ENCODE assay signal across 10 mouse cellular contexts in genomic region chr6:4003445-4003844, GRCm38 (mm10). TPM values are rescaled to one million over a fixed set of nuclear protein-coding genes. Genes with fewer than 3 reads are reported as not detected.
DNase-seq lines count a peak whose midpoint lies in the region; ATAC-seq and TF ChIP-seq lines count a peak whose summit lies in the region.
"Had no signal": no experiment of that assay in that cellular context is flagged by ENCODE, and none has a peak within 500 bp of the region (broad histone marks: within the 10 kb centered on the region; RNA-seq: fewer than 3 reads in every experiment).

No protein-coding gene starts in this region.

- peak overlapping the region; percentile 66 for H3K4me2 ChIP-seq in hindbrain, embryonic 12.5 days (replicated peaks)
- H3K4me2 ChIP-seq in liver, embryonic 16.5 days (ENCODE audit: low read depth, low read length) = peak overlapping the region; percentile 56; the same call in 1 of the 2 replicates

- H3K4me1 ChIP-seq in brown adipose tissue, adult 24 weeks (ENCODE audit: control insufficient read depth, insufficient read depth, insufficient read length, low read length) = peaks cover 2% of the 10 kb centered on the region; the same call in 1 of the 2 replicates
- peaks cover 10% of the 10 kb centered on the region for H3K4me1 ChIP-seq in hindbrain, embryonic 12.5 days
- H3K4me1 ChIP-seq in liver, embryonic 16.5 days (ENCODE audit: control insufficient read depth, low read depth, low read length) = no peaks in the 10 kb centered on the region

- peak overlapping the region; percentile 92 for H3K27ac ChIP-seq in gastrocnemius, adult 2 months
- peak overlapping the region; percentile 100 for H3K27ac ChIP-seq in brown adipose tissue, adult 24 weeks (replicated peaks; ENCODE audit: low read depth, low read length)
- no peak overlapping the region for H3K27ac ChIP-seq in hindbrain, embryonic 12.5 days
- H3K27ac ChIP-seq in liver, embryonic 16.5 days (ENCODE audit: low read length) = no peak overlapping the region

- peak overlapping the region; percentile 81 for H3K4me3 ChIP-seq in gastrocnemius, adult 2 months
- peak overlapping the region; percentile 94 for H3K4me3 ChIP-seq in brown adipose tissue, adult 24 weeks (ENCODE audit: insufficient read depth, low read depth, low read length)
- no peak overlapping the region for H3K4me3 ChIP-seq in hindbrain, embryonic 12.5 days
- H3K4me3 ChIP-seq in liver, embryonic 16.5 days (ENCODE audit: low read depth, low read length) = no peak overlapping the region

- H3K9me3 ChIP-seq in hindbrain, embryonic 12.5 days (replicated peaks) = no peaks in the 10 kb centered on the region
- no peaks in the 10 kb centered on the region for H3K9me3 ChIP-seq in liver, embryonic 16.5 days (replicated peaks; ENCODE audit: control insufficient read depth, low read length)

- 59% methylated on average over 4 of the region's 4 CpGs for WGBS in hindbrain, embryonic 12.5 days
- 13% methylated on average over 4 of the region's 4 CpGs for WGBS in liver, embryonic 16.5 days (ENCODE audit: insufficient replicate concordance)

- ATAC-seq in hindbrain, embryonic 12.5 days (ENCODE audit: low FRiP score) = no peak
- ATAC-seq in liver, embryonic 16.5 days (ENCODE audit: low read depth) = peak; percentile 6; the same call in 1 of the 2 replicates

- H3K27me3 ChIP-seq in hindbrain, embryonic 12.5 days = no peaks in the 10 kb centered on the region
- H3K27me3 ChIP-seq in liver, embryonic 16.5 days (ENCODE audit: control insufficient read depth, insufficient read depth, low read depth, low read length) = no peaks in the 10 kb centered on the region

- no peak overlapping the region; the same call in 1 of the 2 replicates for H3K9ac ChIP-seq in hindbrain, embryonic 12.5 days
- H3K9ac ChIP-seq in liver, embryonic 16.5 days (ENCODE audit: low read depth, low read length) = no peak overlapping the region

- intact Hi-C loops in gastrocnemius, adult 2 months (cut with DNase I) = loop anchor here (5.0 kb wide), 1 partner anchor 84 kb away; the partner anchor contains the start of gene Bet1
- intact Hi-C loops in gastrocnemius, postnatal 14 days (cut with DNase I; ENCODE audit: low total_unique reads) = no loop called here

- no peaks in the 10 kb centered on the region for H3K36me3 ChIP-seq in hindbrain, embryonic 12.5 days
- H3K36me3 ChIP-seq in liver, embryonic 16.5 days (ENCODE audit: control insufficient read depth, insufficient read depth) = no peaks in the 10 kb centered on the region

- DNase-seq in gastrocnemius, adult 2 months = no peak
- no peak for DNase-seq in gastrocnemius, postnatal 14 days
- DNase-seq in urinary bladder, postnatal 36 days (ENCODE audit: low spot score in 2 of 2) = no peak
- DNase-seq in cerebellum, adult 18-20 months = no peak
- DNase-seq in spleen, postnatal 4 days (ENCODE audit: low spot score in 2 of 2) = no peak

- no peak for TF ChIP-seq CTCF in gastrocnemius, adult 2 months (IDR thresholded peaks at IDR 0.05)

RNA-seq across cellular contexts. Expression of gene Gng11, which starts 0.3 kb away (rescaled TPM):
- total RNA-seq in gastrocnemius, adult 2 months (2021) = 10 to 100 TPM; 13.6 to 25.7 TPM
- 10 to 100 TPM; 42.8 to 48.3 TPM for total RNA-seq in gastrocnemius, postnatal 14 days (2021)
- polyA plus RNA-seq in brown adipose tissue, adult 24 weeks (2012; ENCODE audit: insufficient read depth, insufficient read length, missing spikeins) = 82.4 and 105 TPM in 2 replicates
- polyA plus RNA-seq in hindbrain, embryonic 12.5 days (2016; fragmentation: Nextera tagmentation; extraction: Ambion mirVana) = 43.8 and 44.3 TPM in 2 replicates
- polyA plus RNA-seq in liver, embryonic 16.5 days (2015; fragmentation: Nextera tagmentation; extraction: Ambion mirVana) = 29.6 and 31.0 TPM in 2 replicates

RNA-seq across cellular contexts. Expression of gene Gngt1, which starts 9.9 kb away (rescaled TPM):
- total RNA-seq in gastrocnemius, adult 2 months (2021) = not detected
- total RNA-seq in gastrocnemius, postnatal 14 days (2021) = not detected
- not detected in 2 replicates for polyA plus RNA-seq in brown adipose tissue, adult 24 weeks (2012; ENCODE audit: insufficient read depth, insufficient read length, missing spikeins)
- not detected in 2 replicates for polyA plus RNA-seq in hindbrain, embryonic 12.5 days (2016; fragmentation: Nextera tagmentation; extraction: Ambion mirVana)
- 0.11 TPM in 1 of 2 replicates, not detected in the other for polyA plus RNA-seq in liver, embryonic 16.5 days (2015; fragmentation: Nextera tagmentation; extraction: Ambion mirVana)
- total RNA-seq: adrenal gland, adult 8-10 months had no signal
- polyA plus RNA-seq: C2C12 had no signal

RNA-seq across cellular contexts. Expression of gene Tfpi2, which starts 14.7 kb away (rescaled TPM):
- under 1 TPM; 0.26 to 0.64 TPM for total RNA-seq in gastrocnemius, adult 2 months (2021)
- 1 to 10 TPM; 1.3 to 1.4 TPM for total RNA-seq in gastrocnemius, postnatal 14 days (2021)
- 0.75 and 1.1 TPM in 2 replicates for polyA plus RNA-seq in brown adipose tissue, adult 24 weeks (2012; ENCODE audit: insufficient read depth, insufficient read length, missing spikeins)
- 0.34 and 0.60 TPM in 2 replicates for polyA plus RNA-seq in hindbrain, embryonic 12.5 days (2016; fragmentation: Nextera tagmentation; extraction: Ambion mirVana)
- polyA plus RNA-seq in liver, embryonic 16.5 days (2015; fragmentation: Nextera tagmentation; extraction: Ambion mirVana) = 26.2 and 27.9 TPM in 2 replicates

Comparison
In these comparisons a context has a peak if more than half of its experiments do, and no peak if none do; other contexts are left out.
1. H3K27ac ChIP-seq: peak in gastrocnemius, adult 2 months (single experiment) and brown adipose tissue, adult 24 weeks (single experiment); none in hindbrain, embryonic 12.5 days (single experiment) and liver, embryonic 16.5 days (single experiment).
2. H3K4me3 ChIP-seq: peak in gastrocnemius, adult 2 months (single experiment) and brown adipose tissue, adult 24 weeks (single experiment); none in hindbrain, embryonic 12.5 days (single experiment) and liver, embryonic 16.5 days (single experiment).
3. RNA of gene Tfpi2, which starts 14.7 kb away (polyA plus RNA-seq): 26.2 to 27.9 TPM in liver, embryonic 16.5 days; 0.75 to 1.1 TPM in brown adipose tissue, adult 24 weeks and 0.34 to 0.60 TPM in hindbrain, embryonic 12.5 days; every median in the first group is over 10 times any median in the second.